Mouse (Mus musculus): ENCODE results near the gene Cfap73. TPM values are rescaled to one million over a fixed set of nuclear protein-coding genes. Genes with fewer than 3 reads are reported as not detected.
A peak's percentile ranks its signal among the peaks of the same experiment; 100 is the strongest.

Gene Cfap73
- polyA plus RNA-seq, 1 experiment from 2014 or later, result 0.10 TPM

DNA sequence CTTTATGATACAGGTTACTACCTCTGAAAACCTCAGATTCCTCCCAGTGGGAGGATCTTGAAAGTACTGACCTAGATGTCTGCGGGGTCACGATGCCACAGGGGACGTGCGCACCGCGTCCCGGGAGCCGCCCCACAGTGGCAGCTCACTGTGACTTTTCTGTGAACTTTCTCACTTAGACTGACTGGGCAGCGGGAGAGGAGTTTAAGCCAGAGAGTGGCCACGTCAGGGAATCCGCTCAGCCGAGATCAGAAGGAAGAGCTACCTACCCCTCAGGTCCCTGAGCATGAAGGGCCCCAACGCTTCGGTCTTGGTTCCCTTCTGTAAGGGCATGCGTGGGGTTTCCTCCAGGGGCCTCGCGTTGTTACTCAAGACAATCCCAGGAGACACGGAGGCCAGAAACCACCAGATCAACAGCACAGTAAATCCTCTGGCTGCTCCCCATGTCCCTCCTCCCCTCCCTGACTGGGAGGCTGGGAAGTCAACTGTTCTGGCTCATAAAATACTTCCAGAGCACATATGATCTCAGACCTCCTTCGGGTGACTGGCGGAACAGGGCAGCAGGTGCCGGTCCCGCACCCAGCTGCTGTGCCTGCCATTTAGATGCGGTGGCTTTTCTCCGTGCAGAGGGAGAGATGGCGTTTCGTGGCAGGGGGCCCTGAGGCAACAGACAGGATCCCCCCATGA, 54.7 kb downstream of the Cfap73 start:
- DNase-seq (ENCODE audit: low read depth, low spot score) (peak; percentile 97), ATAC-seq (peak; percentile 83)
- ChIA-PET POLR2A (interaction anchor here (0.6 to 2.8 kb wide), 8 partner anchors 9 to 68 kb away, joined by 3 to 31 read pairs (median 5); partner anchors contain the start of genes Iqcd and Tpcn1), CTCF (interaction anchor here (1.4 to 5.3 kb wide), 4 partner anchors 11 to 30 kb away, joined by 4 to 51 read pairs (median 8); no protein-coding TSS in a partner anchor)
- in situ Hi-C loops (cut with MboI; ENCODE audit: low pct_unique_long_range_greater_than_20kb), result no loop called here
- no peaks in the 10 kb centered on the region for H3K27me3 ChIP-seq
- TF ChIP-seq CTCF (IDR thresholded peaks at IDR 0.05), result no peak

DNA sequence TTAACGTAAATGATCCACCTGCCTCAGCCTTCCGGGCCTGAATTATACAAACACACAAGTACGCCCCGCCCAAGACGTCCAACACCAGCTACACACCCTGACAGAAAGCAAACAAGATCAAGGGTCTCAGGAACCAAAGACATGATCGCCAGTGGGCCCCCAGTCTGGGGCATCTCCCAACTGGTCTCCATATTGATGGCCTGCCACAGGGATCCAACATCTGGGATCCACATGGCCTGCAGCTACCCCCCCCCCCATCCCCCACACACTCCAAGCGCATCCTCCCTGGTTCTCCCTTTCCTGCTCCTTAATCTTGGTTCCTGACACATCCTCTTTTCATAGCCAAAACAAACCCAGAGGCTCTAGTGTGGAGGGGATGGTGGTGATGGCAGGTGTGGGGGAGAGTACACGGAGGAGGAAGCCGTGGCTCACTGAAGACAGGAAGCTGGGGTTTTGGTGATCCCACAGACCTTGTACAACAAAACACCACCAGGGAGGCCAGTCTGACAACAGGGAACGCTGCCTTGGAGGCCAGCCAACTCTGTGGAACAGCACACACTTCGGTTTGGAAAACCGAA, 55.4 kb downstream of the Cfap73 start:
- TF ChIP-seq CTCF (IDR thresholded peaks at IDR 0.05), result no peak
- CTCF ChIA-PET, result interaction anchor here (1.4 to 5.3 kb wide), 4 partner anchors 11 to 29 kb away, joined by 4 to 51 read pairs (median 8); no protein-coding TSS in a partner anchor
- no peak for ATAC-seq
- in situ Hi-C loops (cut with MboI; ENCODE audit: low pct_unique_long_range_greater_than_20kb), result no loop called here
- POLR2A ChIA-PET, result interaction anchor here (0.6 to 2.8 kb wide), 10 partner anchors 9 to 1958 kb away, joined by 3 to 31 read pairs (median 4); partner anchors contain the start of genes Iqcd and Tpcn1
- no peaks in the 10 kb centered on the region for H3K27me3 ChIP-seq
- DNase-seq (ENCODE audit: low read depth, low spot score), result no peak

Other genes with a start within 250 kb of the Cfap73 start
- gene Lhx5, start 202.5 kb downstream of the Cfap73 start, polyA plus RNA-seq (2021), result 0.03 TPM
- gene Sdsl, start 161.4 kb downstream of the Cfap73 start, polyA plus RNA-seq (2021), result 18.5 TPM
- 1.3 TPM for gene Sds, start 157.7 kb downstream of the Cfap73 start, polyA plus RNA-seq (2021)
- gene Plbd2, start 130.6 kb downstream of the Cfap73 start, polyA plus RNA-seq (2021), result 97.1 TPM
- 13.4 TPM for gene Slc8b1, start 123.1 kb downstream of the Cfap73 start, polyA plus RNA-seq (2021)
- gene Tpcn1, start 45.6 kb downstream of the Cfap73 start, polyA plus RNA-seq (2021), result 125 TPM
- 10.5 TPM for gene Iqcd, start 45.2 kb downstream of the Cfap73 start, polyA plus RNA-seq (2021)
- gene Rita1, start 21.6 kb downstream of the Cfap73 start, polyA plus RNA-seq (2021), result 14.0 TPM
- 54.0 TPM for gene Ddx54, start 21.5 kb downstream of the Cfap73 start, polyA plus RNA-seq (2021)
- 0.15 TPM for gene Rasal1, start 14.6 kb upstream of the Cfap73 start, polyA plus RNA-seq (2021)
- 0.30 TPM for gene Dtx1, start 77.7 kb upstream of the Cfap73 start, polyA plus RNA-seq (2021)
- not detected for gene Oas2, start 115.6 kb upstream of the Cfap73 start, polyA plus RNA-seq (2021)
- 0.04 TPM for gene Oas3, start 143.4 kb upstream of the Cfap73 start, polyA plus RNA-seq (2021)
- not detected for gene Oas1e, start 161.3 kb upstream of the Cfap73 start, polyA plus RNA-seq (2021)
- gene Oas1c, start 178.3 kb upstream of the Cfap73 start, polyA plus RNA-seq (2021), result 1.9 TPM
- not detected for gene Oas1f, start 213.1 kb upstream of the Cfap73 start, polyA plus RNA-seq (2021)
- gene Oas1h, start 227.2 kb upstream of the Cfap73 start, polyA plus RNA-seq (2021), result not detected

Measured in Patski (cell line).